Mouse (Mus musculus): ENCODE measurements around the gene Irf8. TPM values are rescaled to one million over a fixed set of nuclear protein-coding genes. Genes with fewer than 3 reads are reported as not detected.

Irf8 gene
- polyA plus RNA-seq, 1 experiment from 2014 or later = 3.9 TPM

- H3K9ac ChIP-seq (ENCODE audit: low read depth, low read length) = no peak overlapping the region
- ATAC-seq = no peak
- no peak overlapping the region for H3K4me3 ChIP-seq (ENCODE audit: low read depth, low read length)
- H3K36me3 ChIP-seq (ENCODE audit: control insufficient read depth, insufficient read depth, low read length) = no peaks in the 10 kb centered on the region
- H3K4me2 ChIP-seq (ENCODE audit: low read length) = no peak overlapping the region
- H3K27ac ChIP-seq (ENCODE audit: low read length) = no peak overlapping the region
- H3K27me3 ChIP-seq (ENCODE audit: control insufficient read depth, insufficient read depth, low read depth, low read length) = no peaks in the 10 kb centered on the region; the same call in 1 of the 2 replicates
- H3K4me1 ChIP-seq (ENCODE audit: control insufficient read depth, insufficient read depth, low read length) = no peaks in the 10 kb centered on the region
- no peaks in the 10 kb centered on the region for H3K9me3 ChIP-seq (replicated peaks; ENCODE audit: control insufficient read depth, low read length, poor library complexity, severe bottlenecking)
These were observed 38.2 kb upstream of the Irf8 start for GRCm38 (mm10) chr8:120697979-120698272.

GRCm38 (mm10) chr8:120698426-120698825 is 37.7 kb upstream of the Irf8 start:
- no peaks in the 10 kb centered on the region for H3K9me3 ChIP-seq (replicated peaks; ENCODE audit: control insufficient read depth, low read length, poor library complexity, severe bottlenecking)
- no peak overlapping the region for H3K27ac ChIP-seq (ENCODE audit: low read length)
- no peaks in the 10 kb centered on the region for H3K36me3 ChIP-seq (ENCODE audit: control insufficient read depth, insufficient read depth, low read length)
- no peak for ATAC-seq
- no peaks in the 10 kb centered on the region; the same call in 1 of the 2 replicates for H3K27me3 ChIP-seq (ENCODE audit: control insufficient read depth, insufficient read depth, low read depth, low read length)
- no peak overlapping the region for H3K4me3 ChIP-seq (ENCODE audit: low read depth, low read length)
- WGBS = 81% methylated on average over 7 of the region's 7 CpGs
- no peak overlapping the region for H3K4me2 ChIP-seq (ENCODE audit: low read length)
- no peak overlapping the region for H3K9ac ChIP-seq (ENCODE audit: low read depth, low read length)
- no peaks in the 10 kb centered on the region for H3K4me1 ChIP-seq (ENCODE audit: control insufficient read depth, insufficient read depth, low read length)

DNA sequence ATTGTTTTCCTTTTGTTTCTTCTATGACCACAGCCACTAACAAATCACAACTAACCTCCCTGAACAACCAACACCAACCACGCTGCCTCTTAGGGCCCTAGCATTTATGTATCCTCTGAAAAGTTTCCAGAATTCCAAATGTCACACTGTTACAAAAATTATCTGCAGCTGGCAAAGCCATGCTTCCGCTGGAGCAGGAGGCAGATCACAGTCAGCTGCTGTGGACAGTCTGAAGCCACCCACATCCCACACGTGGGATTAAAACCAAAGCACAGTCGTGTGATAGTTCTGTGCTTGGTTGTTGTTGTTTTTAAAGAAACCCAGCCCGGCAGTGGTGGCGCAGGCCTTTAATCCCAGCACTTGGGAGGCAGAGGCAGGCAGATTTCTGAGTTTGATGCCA is 37.1 kb upstream of the Irf8 start:
- no peaks in the 10 kb centered on the region for H3K36me3 ChIP-seq (ENCODE audit: control insufficient read depth, insufficient read depth, low read length)
- no peak for ATAC-seq
- H3K4me2 ChIP-seq (ENCODE audit: low read length) = no peak overlapping the region
- H3K9me3 ChIP-seq (replicated peaks; ENCODE audit: control insufficient read depth, low read length, poor library complexity, severe bottlenecking) = no peaks in the 10 kb centered on the region
- H3K4me1 ChIP-seq (ENCODE audit: control insufficient read depth, insufficient read depth, low read length) = no peaks in the 10 kb centered on the region
- no peak overlapping the region for H3K4me3 ChIP-seq (ENCODE audit: low read depth, low read length)
- WGBS = 79% methylated on average over 6 of the region's 6 CpGs
- H3K27ac ChIP-seq (ENCODE audit: low read length) = no peak overlapping the region
- H3K27me3 ChIP-seq (ENCODE audit: control insufficient read depth, insufficient read depth, low read depth, low read length) = no peaks in the 10 kb centered on the region; the same call in 1 of the 2 replicates
- H3K9ac ChIP-seq (ENCODE audit: low read depth, low read length) = no peak overlapping the region

GRCm38 (mm10) chr8:120699565-120699964 is 36.6 kb upstream of the Irf8 start:
- H3K27ac ChIP-seq (ENCODE audit: low read length) = no peak overlapping the region
- no peaks in the 10 kb centered on the region for H3K9me3 ChIP-seq (replicated peaks; ENCODE audit: control insufficient read depth, low read length, poor library complexity, severe bottlenecking)
- H3K4me3 ChIP-seq (ENCODE audit: low read depth, low read length) = no peak overlapping the region
- H3K4me2 ChIP-seq (ENCODE audit: low read length) = no peak overlapping the region
- H3K4me1 ChIP-seq (ENCODE audit: control insufficient read depth, insufficient read depth, low read length) = no peaks in the 10 kb centered on the region
- H3K36me3 ChIP-seq (ENCODE audit: control insufficient read depth, insufficient read depth, low read length) = no peaks in the 10 kb centered on the region
- no peak overlapping the region for H3K9ac ChIP-seq (ENCODE audit: low read depth, low read length)
- H3K27me3 ChIP-seq (ENCODE audit: control insufficient read depth, insufficient read depth, low read depth, low read length) = no peaks in the 10 kb centered on the region; the same call in 1 of the 2 replicates
- WGBS = 75% methylated on average over 2 of the region's 2 CpGs
- ATAC-seq = no peak

- ATAC-seq = no peak
- no peaks in the 10 kb centered on the region for H3K36me3 ChIP-seq (ENCODE audit: control insufficient read depth, insufficient read depth, low read length)
- no peaks in the 10 kb centered on the region for H3K4me1 ChIP-seq (ENCODE audit: control insufficient read depth, insufficient read depth, low read length)
- H3K9ac ChIP-seq (ENCODE audit: low read depth, low read length) = no peak overlapping the region
- no peak overlapping the region for H3K4me3 ChIP-seq (ENCODE audit: low read depth, low read length)
- no peak overlapping the region for H3K27ac ChIP-seq (ENCODE audit: low read length)
- whole genome bisulfite sequencing = 91% methylated on average over 4 of the region's 4 CpGs
- no peaks in the 10 kb centered on the region for H3K9me3 ChIP-seq (replicated peaks; ENCODE audit: control insufficient read depth, low read length, poor library complexity, severe bottlenecking)
- H3K4me2 ChIP-seq (ENCODE audit: low read length) = no peak overlapping the region
- H3K27me3 ChIP-seq (ENCODE audit: control insufficient read depth, insufficient read depth, low read depth, low read length) = no peaks in the 10 kb centered on the region; the same call in 1 of the 2 replicates
These were observed 36.1 kb upstream of the Irf8 start for GRCm38 (mm10) chr8:120700053-120700452.

GRCm38 (mm10) chr8:120701758-120702465 is 34.2 kb upstream of the Irf8 start:
- no peaks in the 10 kb centered on the region for H3K4me1 ChIP-seq (ENCODE audit: control insufficient read depth, insufficient read depth, low read length)
- no peak overlapping the region for H3K4me3 ChIP-seq (ENCODE audit: low read depth, low read length)
- no peak overlapping the region for H3K9ac ChIP-seq (ENCODE audit: low read depth, low read length)
- ATAC-seq = no peak
- H3K9me3 ChIP-seq (replicated peaks; ENCODE audit: control insufficient read depth, low read length, poor library complexity, severe bottlenecking) = no peaks in the 10 kb centered on the region
- H3K27ac ChIP-seq (ENCODE audit: low read length) = no peak overlapping the region
- H3K36me3 ChIP-seq (ENCODE audit: control insufficient read depth, insufficient read depth, low read length) = no peaks in the 10 kb centered on the region
- no peak overlapping the region for H3K4me2 ChIP-seq (ENCODE audit: low read length)
- 74% methylated on average over 19 of the region's 19 CpGs for WGBS
- H3K27me3 ChIP-seq (ENCODE audit: control insufficient read depth, insufficient read depth, low read depth, low read length) = no peaks in the 10 kb centered on the region; the same call in 1 of the 2 replicates

DNA sequence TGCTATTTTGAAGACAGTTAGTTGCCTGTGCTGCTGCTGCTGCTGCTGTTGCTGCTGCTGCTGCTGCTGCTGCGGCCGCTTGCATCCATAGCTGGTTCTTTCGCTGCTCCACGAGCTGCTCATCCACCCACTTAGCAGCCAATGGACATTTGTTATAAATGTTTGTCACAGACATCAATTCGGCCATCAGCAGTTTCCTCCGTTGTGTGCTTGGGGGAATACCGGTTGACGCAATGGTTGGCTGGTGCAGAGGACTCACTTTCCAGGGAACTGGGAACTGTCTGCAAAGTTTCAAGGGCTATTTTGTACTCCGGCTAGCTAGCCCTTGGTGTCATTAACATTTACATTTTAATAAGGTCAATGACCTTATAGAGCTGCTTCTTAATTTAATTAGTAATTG is 32.0 kb upstream of the Irf8 start:
- Histone ChIP-seq H3K4me2 (ENCODE audit: low read length) (no peak overlapping the region), H3K4me3 (ENCODE audit: low read depth, low read length) (no peak overlapping the region), H3K9me3 (replicated peaks; ENCODE audit: control insufficient read depth, low read length, poor library complexity, severe bottlenecking) (no peaks in the 10 kb centered on the region), H3K36me3 (ENCODE audit: control insufficient read depth, insufficient read depth, low read length) (no peaks in the 10 kb centered on the region), H3K4me1 (ENCODE audit: control insufficient read depth, insufficient read depth, low read length) (no peaks in the 10 kb centered on the region), H3K9ac (ENCODE audit: low read depth, low read length) (no peak overlapping the region), H3K27me3 (ENCODE audit: control insufficient read depth, insufficient read depth, low read depth, low read length) (no peaks in the 10 kb centered on the region; the same call in 1 of the 2 replicates), H3K27ac (ENCODE audit: low read length) (no peak overlapping the region)
- ATAC-seq = no peak
- WGBS = 80% methylated on average over 9 of the region's 9 CpGs

GRCm38 (mm10) chr8:120705163-120705562 is 31.0 kb upstream of the Irf8 start:
- H3K9ac ChIP-seq (ENCODE audit: low read depth, low read length) = no peak overlapping the region
- no peak overlapping the region for H3K4me2 ChIP-seq (ENCODE audit: low read length)
- no peak for ATAC-seq
- H3K4me1 ChIP-seq (ENCODE audit: control insufficient read depth, insufficient read depth, low read length) = no peaks in the 10 kb centered on the region
- H3K36me3 ChIP-seq (ENCODE audit: control insufficient read depth, insufficient read depth, low read length) = no peaks in the 10 kb centered on the region
- H3K27ac ChIP-seq (ENCODE audit: low read length) = no peak overlapping the region
- no peaks in the 10 kb centered on the region for H3K27me3 ChIP-seq (ENCODE audit: control insufficient read depth, insufficient read depth, low read depth, low read length)
- H3K4me3 ChIP-seq (ENCODE audit: low read depth, low read length) = no peak overlapping the region
- H3K9me3 ChIP-seq (replicated peaks; ENCODE audit: control insufficient read depth, low read length, poor library complexity, severe bottlenecking) = no peaks in the 10 kb centered on the region
- WGBS = 82% methylated on average over 15 of the region's 15 CpGs

DNA sequence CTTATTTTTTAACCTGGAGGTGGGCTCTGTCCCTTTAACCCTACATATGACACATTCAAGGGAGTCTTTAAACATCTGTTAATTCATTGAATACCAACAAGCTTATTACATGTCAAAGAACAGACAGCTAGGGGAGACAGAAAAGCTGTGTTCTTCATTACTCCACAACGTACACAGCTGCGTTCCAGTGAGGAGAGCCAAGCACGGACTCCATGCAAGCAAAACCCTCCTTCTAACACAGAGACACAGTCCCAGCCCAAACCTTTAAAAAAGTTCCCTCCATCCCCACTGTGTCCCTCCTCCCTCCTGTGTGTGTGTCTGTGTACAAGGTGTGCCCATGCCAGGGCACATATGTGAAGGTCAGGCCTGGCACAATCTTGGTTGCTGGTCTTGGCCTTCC is 30.0 kb upstream of the Irf8 start:
- ATAC-seq = no peak
- Histone ChIP-seq H3K9ac (ENCODE audit: low read depth, low read length) (no peak overlapping the region), H3K27ac (ENCODE audit: low read length) (no peak overlapping the region), H3K4me1 (ENCODE audit: control insufficient read depth, insufficient read depth, low read length) (no peaks in the 10 kb centered on the region), H3K27me3 (ENCODE audit: control insufficient read depth, insufficient read depth, low read depth, low read length) (no peaks in the 10 kb centered on the region), H3K36me3 (ENCODE audit: control insufficient read depth, insufficient read depth, low read length) (no peaks in the 10 kb centered on the region), H3K4me3 (ENCODE audit: low read depth, low read length) (no peak overlapping the region), H3K4me2 (ENCODE audit: low read length) (no peak overlapping the region), H3K9me3 (replicated peaks; ENCODE audit: control insufficient read depth, low read length, poor library complexity, severe bottlenecking) (no peaks in the 10 kb centered on the region)
- WGBS = 76% methylated on average over 3 of the region's 3 CpGs
